9 mouse cellular contexts compared by ENCODE assay signal in genomic region chr5:114647211-114647974, GRCm38 (mm10). TPM values are rescaled to one million over a fixed set of nuclear protein-coding genes. Genes with fewer than 3 reads are reported as not detected.
DNase-seq lines count a peak whose midpoint lies in the region; ATAC-seq lines count a peak whose summit lies in the region.
"Had no signal": no experiment of that assay in that cellular context is flagged by ENCODE, and none has a peak within 500 bp of the region (broad histone marks: within the 10 kb centered on the region; RNA-seq: fewer than 3 reads in every experiment).

No protein-coding gene starts in this region.

- no peak overlapping the region for H3K27ac ChIP-seq in forebrain, embryonic 16.5 days (ENCODE audit: low read length)
- peak overlapping the region; percentile 36 for H3K27ac ChIP-seq in lung, embryonic 16.5 days (ENCODE audit: low read length)

- peak; percentile 41 to 47 for DNase-seq in cerebellum, postnatal 25 days
- no peak for DNase-seq in cerebellum, adult 8-10 months
- peak; percentile 70 for DNase-seq in adrenal gland, postnatal 14 days
- DNase-seq in kidney, adult 18-20 months: peak; percentile 52
- peak; percentile 79 for DNase-seq in retina, postnatal 1 day
- no peak for DNase-seq in layer of hippocampus, postnatal 10 days (ENCODE audit: low spot score in 2 of 2)

- H3K36me3 ChIP-seq in forebrain, embryonic 16.5 days (ENCODE audit: control insufficient read depth, insufficient read depth): no peaks in the 10 kb centered on the region
- no peaks in the 10 kb centered on the region for H3K36me3 ChIP-seq in lung, embryonic 16.5 days (ENCODE audit: control insufficient read depth, insufficient read depth, low read length)
- H3K36me3 ChIP-seq: G1E had no signal

- 1% methylated on average over 27 of the region's 27 CpGs for whole genome bisulfite sequencing in forebrain, embryonic 16.5 days
- WGBS in lung, embryonic 16.5 days: 3% methylated on average over 27 of the region's 27 CpGs

- H3K4me3 ChIP-seq in forebrain, embryonic 16.5 days (replicated peaks; ENCODE audit: low read length): peak overlapping the region; percentile 34
- peak overlapping the region; percentile 47 for H3K4me3 ChIP-seq in lung, embryonic 16.5 days (ENCODE audit: low read length)

- peak; percentile 64 for ATAC-seq in forebrain, embryonic 16.5 days
- ATAC-seq in lung, embryonic 16.5 days (ENCODE audit: low read depth): peak; percentile 77

- H3K4me2 ChIP-seq in forebrain, embryonic 16.5 days (ENCODE audit: low read length): peak overlapping the region; percentile 68
- H3K4me2 ChIP-seq in lung, embryonic 16.5 days (ENCODE audit: low read depth, low read length): peak overlapping the region; percentile 79

- no peaks in the 10 kb centered on the region; the same call in 1 of the 2 replicates for H3K27me3 ChIP-seq in forebrain, embryonic 16.5 days (replicated peaks; ENCODE audit: control insufficient read depth, insufficient read depth, low read length)
- H3K27me3 ChIP-seq in lung, embryonic 16.5 days (ENCODE audit: control insufficient read depth, insufficient read depth, low read depth, low read length): no peaks in the 10 kb centered on the region

- H3K9ac ChIP-seq in forebrain, embryonic 16.5 days (replicated peaks; ENCODE audit: low read depth, low read length): peak overlapping the region; percentile 49
- peak overlapping the region; percentile 41 for H3K9ac ChIP-seq in lung, embryonic 16.5 days (ENCODE audit: low read length)

- no peaks in the 10 kb centered on the region for H3K9me3 ChIP-seq in forebrain, embryonic 16.5 days (ENCODE audit: control insufficient read depth, low read length)
- no peaks in the 10 kb centered on the region for H3K9me3 ChIP-seq in lung, embryonic 16.5 days (ENCODE audit: control insufficient read depth, low read length)
- H3K9me3 ChIP-seq: G1E had no signal

- peaks cover 10% of the 10 kb centered on the region for H3K4me1 ChIP-seq in forebrain, embryonic 16.5 days (replicated peaks; ENCODE audit: control insufficient read depth, insufficient read depth, low read length)
- peaks cover 20% of the 10 kb centered on the region for H3K4me1 ChIP-seq in lung, embryonic 16.5 days (replicated peaks; ENCODE audit: control insufficient read depth, insufficient read depth, low read length)

RNA-seq across cellular contexts. Expression of gene Trpv4, which starts 10.8 kb away (rescaled TPM):
- total RNA-seq in adrenal gland, postnatal 14 days (2021): 2.1 and 3.6 TPM in 2 replicates
- polyA plus RNA-seq in forebrain, embryonic 16.5 days (2015; fragmentation: Nextera tagmentation; extraction: Ambion mirVana): 0.75 and 1.2 TPM in 2 replicates
- polyA plus RNA-seq in lung, embryonic 16.5 days (2015; fragmentation: Nextera tagmentation; extraction: Ambion mirVana): 2.8 and 2.9 TPM in 2 replicates
- 1 to 10 TPM; 1.0 to 2.4 TPM for total RNA-seq in layer of hippocampus, postnatal 10 days (2021)
- total RNA-seq: G1E had no signal

RNA-seq across cellular contexts. Expression of gene Gltp, which starts 43.4 kb away (rescaled TPM):
- total RNA-seq in adrenal gland, postnatal 14 days (2021): 39.2 and 41.7 TPM in 2 replicates
- polyA plus RNA-seq in forebrain, embryonic 16.5 days (2015; fragmentation: Nextera tagmentation; extraction: Ambion mirVana): 30.8 and 32.9 TPM in 2 replicates
- 104 and 105 TPM in 2 replicates for polyA plus RNA-seq in lung, embryonic 16.5 days (2015; fragmentation: Nextera tagmentation; extraction: Ambion mirVana)
- 10 to 100 TPM; 25.4 to 26.7 TPM for total RNA-seq in layer of hippocampus, postnatal 10 days (2021)

Comparison
In these comparisons a context has a peak if more than half of its experiments do, and no peak if none do; other contexts are left out.
1. DNase-seq: peak in cerebellum, postnatal 25 days (2 of 2), adrenal gland, postnatal 14 days (single experiment), kidney, adult 18-20 months (single experiment) and retina, postnatal 1 day (single experiment); none in cerebellum, adult 8-10 months (single experiment) and layer of hippocampus, postnatal 10 days (0 of 2).